Mouse (Mus musculus) hindbrain, embryonic 12.5 days (tissue): ENCODE measurements around the gene Wasl. TPM values are rescaled to one million over a fixed set of nuclear protein-coding genes. Genes with fewer than 3 reads are reported as not detected.

Source experiments
- ATAC-seq: fragments of 200-750 bp; cut with Nextera tagmentation; 2 replicates; pipeline ENCODE4 v1.8.0; 2017; ENCODE audit warnings: moderate TSS enrichment; ENCODE audit not compliant: low FRiP score
- H3K27ac ChIP-seq: fragments of 300-500 bp; sonication (generic); 2 replicates; pipeline ENCODE4 v1.5.1; 2016; ENCODE audit warnings: mild to moderate bottlenecking
- H3K27me3 ChIP-seq: fragments of 300-500 bp; sonication (generic); 2 replicates; pipeline ENCODE4 v1.6.1; 2016; ENCODE audit warnings: mild to moderate bottlenecking
- H3K36me3 ChIP-seq: fragments of 300-500 bp; sonication (generic); 2 replicates; pipeline ENCODE4 v1.6.1; 2016; ENCODE audit warnings: mild to moderate bottlenecking
- H3K4me1 ChIP-seq: fragments of 300-500 bp; sonication (generic); 2 replicates; pipeline ENCODE4 v1.6.1; 2016
- H3K4me2 ChIP-seq: fragments of 300-500 bp; sonication (generic); replicated peaks from 2 replicates; pipeline ENCODE4 v1.6.1; 2016; ENCODE audit warnings: mild to moderate bottlenecking
- H3K4me3 ChIP-seq: fragments of 300-500 bp; sonication (generic); 2 replicates; pipeline ENCODE4 v1.5.1; 2016; ENCODE audit warnings: mild to moderate bottlenecking
- H3K9ac ChIP-seq: fragments of 300-500 bp; sonication (generic); 2 replicates; pipeline ENCODE4 v1.6.1; 2016; ENCODE audit warnings: mild to moderate bottlenecking, moderate library complexity
- H3K9me3 ChIP-seq: fragments of 300-500 bp; sonication (generic); replicated peaks from 2 replicates; pipeline ENCODE4 v1.6.1; 2016; ENCODE audit warnings: mild to moderate bottlenecking
- WGBS: fragments of 180-500 bp; shearing (Covaris S2); methylation state at CpG from one replicate; pipeline ENCODE4 v1.1.7; 2016; 5-methylcytosine and 5-hydroxymethylcytosine counted together
- polyA plus RNA-seq: library from polyadenylated mRNA; unstranded; fragments of >200 nt; fragmentation: Nextera tagmentation; extraction: Ambion mirVana; gene quantifications from 2 replicates; pipeline ENCODE4 v1.2.1, GENCODE M21; 2016

The Wasl gene
- polyA plus RNA-seq, 1 experiment from 2014 or later = 78.9 TPM

- Histone ChIP-seq H3K27me3 (no peaks in the 10 kb centered on the region), H3K36me3 (peaks cover 29% of the 10 kb centered on the region), H3K4me1 (no peaks in the 10 kb centered on the region), H3K9ac (no peak overlapping the region), H3K9me3 (no peaks in the 10 kb centered on the region), H3K27ac (no peak overlapping the region), H3K4me2 (no peak overlapping the region), H3K4me3 (no peak overlapping the region)
- ATAC-seq = no peak
- 93% methylated on average over 7 of the region's 7 CpGs for WGBS
Observed at GRCm38 (mm10) chr6:24612074-24612755, 52.6 kb downstream of the Wasl start.

GRCm38 (mm10) chr6:24610358-24610757 is 54.5 kb downstream of the Wasl start:
- Histone ChIP-seq H3K4me2 (no peak overlapping the region), H3K36me3 (peaks cover 20% of the 10 kb centered on the region), H3K9me3 (no peaks in the 10 kb centered on the region), H3K27ac (no peak overlapping the region), H3K27me3 (no peaks in the 10 kb centered on the region), H3K4me1 (no peaks in the 10 kb centered on the region), H3K4me3 (no peak overlapping the region), H3K9ac (no peak overlapping the region)
- 88% methylated on average over 4 of the region's 4 CpGs for WGBS
- ATAC-seq = no peak

GRCm38 (mm10) chr6:24609531-24609930 is 55.3 kb downstream of the Wasl start:
- no peak overlapping the region for H3K4me2 ChIP-seq
- no peak for ATAC-seq
- no peak overlapping the region for H3K27ac ChIP-seq
- peaks cover 12% of the 10 kb centered on the region for H3K36me3 ChIP-seq
- H3K4me1 ChIP-seq = no peaks in the 10 kb centered on the region
- no peaks in the 10 kb centered on the region for H3K27me3 ChIP-seq
- no peaks in the 10 kb centered on the region for H3K9me3 ChIP-seq
- 80% methylated on average over 4 of the region's 4 CpGs for WGBS
- H3K9ac ChIP-seq = no peak overlapping the region
- H3K4me3 ChIP-seq = no peak overlapping the region

- Histone ChIP-seq H3K4me3 (no peak overlapping the region), H3K9me3 (no peaks in the 10 kb centered on the region), H3K4me1 (no peaks in the 10 kb centered on the region), H3K36me3 (peaks cover 9% of the 10 kb centered on the region), H3K27me3 (no peaks in the 10 kb centered on the region), H3K9ac (no peak overlapping the region), H3K27ac (no peak overlapping the region), H3K4me2 (no peak overlapping the region)
- WGBS = 88% methylated on average over 3 of the region's 3 CpGs
- no peak for ATAC-seq
Observed at GRCm38 (mm10) chr6:24608682-24609081, 56.1 kb downstream of the Wasl start.

GRCm38 (mm10) chr6:24608129-24608528 is 56.7 kb downstream of the Wasl start:
- peaks cover 5% of the 10 kb centered on the region for H3K36me3 ChIP-seq
- WGBS = 78% methylated on average over 4 of the region's 4 CpGs
- H3K4me1 ChIP-seq = no peaks in the 10 kb centered on the region
- H3K27me3 ChIP-seq = no peaks in the 10 kb centered on the region
- H3K4me3 ChIP-seq = no peak overlapping the region
- no peaks in the 10 kb centered on the region for H3K9me3 ChIP-seq
- H3K27ac ChIP-seq = no peak overlapping the region
- no peak overlapping the region for H3K9ac ChIP-seq
- H3K4me2 ChIP-seq = no peak overlapping the region
- no peak for ATAC-seq

- ATAC-seq = no peak
- Histone ChIP-seq H3K4me3 (no peak overlapping the region), H3K9ac (no peak overlapping the region), H3K4me2 (no peak overlapping the region), H3K36me3 (peaks cover 3% of the 10 kb centered on the region; the same call in 1 of the 2 replicates), H3K9me3 (no peaks in the 10 kb centered on the region), H3K27ac (no peak overlapping the region), H3K27me3 (no peaks in the 10 kb centered on the region), H3K4me1 (no peaks in the 10 kb centered on the region)
- 91% methylated on average over 15 of the region's 15 CpGs for WGBS
Observed at GRCm38 (mm10) chr6:24607531-24607930, 57.3 kb downstream of the Wasl start.

GRCm38 (mm10) chr6:24606512-24606911 is 58.3 kb downstream of the Wasl start:
- no peak overlapping the region for H3K4me3 ChIP-seq
- H3K9me3 ChIP-seq = no peaks in the 10 kb centered on the region
- no peak overlapping the region for H3K9ac ChIP-seq
- no peaks in the 10 kb centered on the region for H3K27me3 ChIP-seq
- H3K4me1 ChIP-seq = no peaks in the 10 kb centered on the region
- H3K36me3 ChIP-seq = no peaks in the 10 kb centered on the region
- WGBS = 85% methylated on average over 10 of the region's 10 CpGs
- H3K4me2 ChIP-seq = no peak overlapping the region
- no peak overlapping the region for H3K27ac ChIP-seq
- no peak for ATAC-seq

DNA sequence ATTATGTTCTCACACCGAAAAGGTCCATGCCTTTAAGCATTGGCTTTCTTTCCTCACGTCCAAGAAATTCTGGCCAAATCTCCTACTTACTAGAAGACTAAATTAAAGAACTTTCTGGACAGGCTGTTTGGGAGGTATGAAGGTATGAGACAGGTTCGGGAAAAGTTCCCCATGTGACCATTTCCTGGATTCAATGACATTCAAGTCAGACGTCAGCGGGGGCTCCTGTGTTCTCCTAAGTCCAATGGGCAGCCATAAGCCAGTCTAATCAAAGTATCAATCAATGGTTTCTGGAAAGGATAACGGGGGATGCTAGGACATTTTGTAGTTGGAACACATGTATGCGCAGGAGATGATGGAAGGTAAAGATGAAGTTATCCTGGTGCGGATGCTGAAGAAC is 59.2 kb downstream of the Wasl start:
- Histone ChIP-seq H3K9me3 (no peaks in the 10 kb centered on the region), H3K27ac (no peak overlapping the region), H3K4me3 (no peak overlapping the region), H3K4me1 (no peaks in the 10 kb centered on the region), H3K36me3 (no peaks in the 10 kb centered on the region), H3K9ac (no peak overlapping the region), H3K27me3 (no peaks in the 10 kb centered on the region), H3K4me2 (no peak overlapping the region)
- 94% methylated on average over 8 of the region's 8 CpGs for WGBS
- ATAC-seq = no peak

- Histone ChIP-seq H3K4me1 (no peaks in the 10 kb centered on the region; the same call in 1 of the 2 replicates), H3K4me3 (no peak overlapping the region), H3K9me3 (no peaks in the 10 kb centered on the region), H3K27ac (no peak overlapping the region), H3K36me3 (no peaks in the 10 kb centered on the region), H3K9ac (no peak overlapping the region), H3K4me2 (no peak overlapping the region), H3K27me3 (no peaks in the 10 kb centered on the region)
- WGBS = 89% methylated on average over 7 of the region's 7 CpGs
- no peak for ATAC-seq
Observed at GRCm38 (mm10) chr6:24604289-24604688, 60.5 kb downstream of the Wasl start.

- ATAC-seq = no peak
- Histone ChIP-seq H3K9me3 (no peaks in the 10 kb centered on the region), H3K27me3 (no peaks in the 10 kb centered on the region), H3K36me3 (no peaks in the 10 kb centered on the region), H3K4me1 (no peaks in the 10 kb centered on the region; the same call in 1 of the 2 replicates), H3K4me3 (no peak overlapping the region), H3K9ac (no peak overlapping the region), H3K27ac (no peak overlapping the region), H3K4me2 (no peak overlapping the region)
- 93% methylated on average over 5 of the region's 5 CpGs for WGBS
Observed at GRCm38 (mm10) chr6:24602993-24603392, 61.8 kb downstream of the Wasl start.

DNA sequence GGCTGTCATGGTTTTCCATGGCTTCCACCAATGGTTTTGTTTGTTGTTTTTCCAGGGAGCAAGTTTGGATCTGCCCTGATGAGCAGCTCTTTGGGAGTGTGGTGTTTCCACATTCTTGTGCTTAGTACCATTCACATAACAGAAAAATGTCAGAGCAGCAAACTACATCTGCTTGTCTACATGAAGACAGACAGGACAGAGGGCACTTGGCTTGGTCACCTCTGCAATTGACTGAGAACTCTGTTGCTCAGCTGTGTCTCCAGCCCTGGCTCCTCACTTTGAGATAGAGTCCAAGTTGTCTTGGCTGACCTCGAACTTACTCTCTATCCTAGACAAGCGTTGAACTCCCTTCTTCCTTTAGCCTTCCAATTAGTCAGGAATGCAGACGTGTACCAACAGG is 62.5 kb downstream of the Wasl start:
- 72% methylated on average over 3 of the region's 3 CpGs for WGBS
- Histone ChIP-seq H3K4me1 (no peaks in the 10 kb centered on the region; the same call in 1 of the 2 replicates), H3K4me3 (no peak overlapping the region), H3K9me3 (no peaks in the 10 kb centered on the region), H3K27ac (no peak overlapping the region), H3K9ac (no peak overlapping the region), H3K4me2 (no peak overlapping the region), H3K36me3 (no peaks in the 10 kb centered on the region), H3K27me3 (no peaks in the 10 kb centered on the region)
- ATAC-seq = no peak

GRCm38 (mm10) chr6:24601668-24602067 is 63.1 kb downstream of the Wasl start:
- Histone ChIP-seq H3K36me3 (no peaks in the 10 kb centered on the region), H3K9ac (no peak overlapping the region), H3K4me3 (no peak overlapping the region), H3K27me3 (no peaks in the 10 kb centered on the region), H3K9me3 (no peaks in the 10 kb centered on the region), H3K27ac (no peak overlapping the region), H3K4me1 (no peaks in the 10 kb centered on the region; the same call in 1 of the 2 replicates), H3K4me2 (no peak overlapping the region)
- 48% methylated on average over 1 of the region's 1 CpGs for WGBS
- no peak for ATAC-seq

- H3K9ac ChIP-seq = no peak overlapping the region
Observed at GRCm38 (mm10) chr6:24600726-24601125, 64.1 kb downstream of the Wasl start.

More at GRCm38 (mm10) chr6:24600726-24601125, 64.1 kb downstream of the Wasl start:
- WGBS = 71% methylated on average over 4 of the region's 4 CpGs
- ATAC-seq = no peak
- Histone ChIP-seq H3K4me2 (no peak overlapping the region), H3K27ac (no peak overlapping the region), H3K27me3 (no peaks in the 10 kb centered on the region), H3K9me3 (no peaks in the 10 kb centered on the region), H3K36me3 (no peaks in the 10 kb centered on the region), H3K4me1 (no peaks in the 10 kb centered on the region; the same call in 1 of the 2 replicates), H3K4me3 (no peak overlapping the region)
